Mouse (Mus musculus): ENCODE measurements around the gene Rasip1. TPM values are rescaled to one million over a fixed set of nuclear protein-coding genes. Genes with fewer than 3 reads are reported as not detected.
A peak's percentile ranks its signal among the peaks of the same experiment; 100 is the strongest.
"Not testable (repeated sequence)": the region's sequence is repeated elsewhere in the genome, so short reads cannot be mapped to it uniquely, and the experiment has no call there.

The Rasip1 gene
- polyA plus RNA-seq, 1 experiment from 2014 or later = 21.1 TPM

GRCm38 (mm10) chr7:45646671-45647070 lies 19.4 kb downstream of the Rasip1 start:
- no peak for TF ChIP-seq CTCF (IDR thresholded peaks at IDR 0.05; ENCODE audit: low read depth)
- Histone ChIP-seq H3K36me3 (ENCODE audit: insufficient read depth, low read length) (no peaks in the 10 kb centered on the region), H3K9ac (ENCODE audit: low read depth, low read length) (no peak overlapping the region), H3K4me3 (replicated peaks; ENCODE audit: low read depth, low read length) (no peak overlapping the region), H3K27ac (no peak overlapping the region), H3K9me3 (replicated peaks; ENCODE audit: low read length) (no peaks in the 10 kb centered on the region), H3K4me1 (replicated peaks; ENCODE audit: insufficient read depth, low read length) (peaks cover 15% of the 10 kb centered on the region), H3K27me3 (ENCODE audit: insufficient read depth, low read length) (no peaks in the 10 kb centered on the region), H3K4me2 (ENCODE audit: low read length) (no peak overlapping the region)
- no peak for ATAC-seq (replicated peaks; ENCODE audit: low FRiP score, low read depth)
- 54% methylated on average over 4 of the region's 4 CpGs for WGBS
- no peak for DNase-seq (ENCODE audit: low spot score)

GRCm38 (mm10) chr7:45649351-45649750 lies 22.1 kb downstream of the Rasip1 start:
- DNase-seq (ENCODE audit: low spot score) (no peak), ATAC-seq (replicated peaks; ENCODE audit: low FRiP score, low read depth) (no peak)
- no peak overlapping the region for H3K4me3 ChIP-seq (replicated peaks; ENCODE audit: low read depth, low read length)
- H3K4me1 ChIP-seq (replicated peaks; ENCODE audit: insufficient read depth, low read length) = no peaks in the 10 kb centered on the region; the same call in none of the 2 replicates
- TF ChIP-seq CTCF (IDR thresholded peaks at IDR 0.05; ENCODE audit: low read depth) = no peak
- H3K27me3 ChIP-seq (ENCODE audit: insufficient read depth, low read length) = no peaks in the 10 kb centered on the region
- WGBS = 76% methylated on average over 8 of the region's 8 CpGs
- no peaks in the 10 kb centered on the region for H3K9me3 ChIP-seq (replicated peaks; ENCODE audit: low read length)
- no peak overlapping the region for H3K4me2 ChIP-seq (ENCODE audit: low read length)
- H3K36me3 ChIP-seq (ENCODE audit: insufficient read depth, low read length) = no peaks in the 10 kb centered on the region
- no peak overlapping the region for H3K27ac ChIP-seq
- no peak overlapping the region for H3K9ac ChIP-seq (ENCODE audit: low read depth, low read length)

GRCm38 (mm10) chr7:45650484-45650883 lies 23.2 kb downstream of the Rasip1 start:
- not testable (repeated sequence) for H3K9ac ChIP-seq (ENCODE audit: low read depth, low read length); ATAC-seq (replicated peaks; ENCODE audit: low FRiP score, low read depth); H3K36me3 ChIP-seq (ENCODE audit: insufficient read depth, low read length); H3K27me3 ChIP-seq (ENCODE audit: insufficient read depth, low read length); H3K4me1 ChIP-seq (replicated peaks; ENCODE audit: insufficient read depth, low read length); H3K4me3 ChIP-seq (replicated peaks; ENCODE audit: low read depth, low read length); H3K27ac ChIP-seq; H3K9me3 ChIP-seq (replicated peaks; ENCODE audit: low read length); DNase-seq (ENCODE audit: low spot score); H3K4me2 ChIP-seq (ENCODE audit: low read length)
- 93% methylated on average over 19 of the region's 20 CpGs for WGBS

GRCm38 (mm10) chr7:45654424-45655047 lies 27.2 kb downstream of the Rasip1 start:
- TF ChIP-seq CTCF (IDR thresholded peaks at IDR 0.05; ENCODE audit: low read depth) = no peak
- H3K4me1 ChIP-seq (replicated peaks; ENCODE audit: insufficient read depth, low read length) = no peaks in the 10 kb centered on the region
- DNase-seq (ENCODE audit: low spot score) = no peak
- no peak overlapping the region for H3K4me3 ChIP-seq (replicated peaks; ENCODE audit: low read depth, low read length)
- H3K9ac ChIP-seq (ENCODE audit: low read depth, low read length) = no peak overlapping the region
- no peak overlapping the region for H3K27ac ChIP-seq
- no peaks in the 10 kb centered on the region for H3K27me3 ChIP-seq (ENCODE audit: insufficient read depth, low read length)
- peak overlapping the region; percentile 18; the same call in 1 of the 2 replicates for H3K4me2 ChIP-seq (ENCODE audit: low read length)
- no peak for ATAC-seq (replicated peaks; ENCODE audit: low FRiP score, low read depth)
- no peaks in the 10 kb centered on the region for H3K36me3 ChIP-seq (ENCODE audit: insufficient read depth, low read length)
- H3K9me3 ChIP-seq (replicated peaks; ENCODE audit: low read length) = no peaks in the 10 kb centered on the region
- 42% methylated on average over 17 of the region's 17 CpGs for WGBS

- Histone ChIP-seq H3K4me3 (replicated peaks; ENCODE audit: low read depth, low read length) (no peak overlapping the region), H3K9ac (ENCODE audit: low read depth, low read length) (no peak overlapping the region), H3K36me3 (ENCODE audit: insufficient read depth, low read length) (no peaks in the 10 kb centered on the region), H3K27ac (no peak overlapping the region), H3K27me3 (ENCODE audit: insufficient read depth, low read length) (no peaks in the 10 kb centered on the region), H3K4me2 (ENCODE audit: low read length) (no peak overlapping the region), H3K9me3 (replicated peaks; ENCODE audit: low read length) (no peaks in the 10 kb centered on the region), H3K4me1 (replicated peaks; ENCODE audit: insufficient read depth, low read length) (peaks cover 3% of the 10 kb centered on the region)
- no peak for TF ChIP-seq CTCF (IDR thresholded peaks at IDR 0.05; ENCODE audit: low read depth)
- 69% methylated on average over 11 of the region's 11 CpGs for WGBS
- ATAC-seq (replicated peaks; ENCODE audit: low FRiP score, low read depth) (no peak), DNase-seq (ENCODE audit: low spot score) (no peak)
Measured at GRCm38 (mm10) chr7:45660746-45661478, 33.6 kb downstream of the Rasip1 start.

- 94% methylated on average over 6 of the region's 6 CpGs for WGBS
- ATAC-seq (replicated peaks; ENCODE audit: low FRiP score, low read depth); H3K27ac ChIP-seq; H3K36me3 ChIP-seq (ENCODE audit: insufficient read depth, low read length); H3K27me3 ChIP-seq (ENCODE audit: insufficient read depth, low read length); H3K4me3 ChIP-seq (replicated peaks; ENCODE audit: low read depth, low read length); DNase-seq (ENCODE audit: low spot score); H3K9me3 ChIP-seq (replicated peaks; ENCODE audit: low read length); H3K4me1 ChIP-seq (replicated peaks; ENCODE audit: insufficient read depth, low read length); H3K4me2 ChIP-seq (ENCODE audit: low read length); H3K9ac ChIP-seq (ENCODE audit: low read depth, low read length): not testable (repeated sequence)
Measured at GRCm38 (mm10) chr7:45661702-45662101, 34.4 kb downstream of the Rasip1 start.

Data from kidney, postnatal 0 days (tissue).